Mouse (Mus musculus) testis, adult 2 months (tissue): ENCODE results near the gene D430042O09Rik. TPM values are rescaled to one million over a fixed set of nuclear protein-coding genes. Genes with fewer than 3 reads are reported as not detected.

Experiments
- H3K27ac ChIP-seq: fragments of 200-500 bp; 2 replicates; pipeline ENCODE4 v1.5.1; 2012; ENCODE audit warnings: low read depth, low read length; ENCODE audit not compliant: control insufficient read depth, insufficient read depth
- H3K27me3 ChIP-seq: fragments of 200-500 bp; 2 replicates; pipeline ENCODE4 v1.6.1; 2012; ENCODE audit warnings: mild to moderate bottlenecking, low read length, moderate library complexity; ENCODE audit not compliant: control insufficient read depth, insufficient read depth
- H3K36me3 ChIP-seq: fragments of 200-500 bp; 2 replicates; pipeline ENCODE4 v1.6.1; 2012; ENCODE audit warnings: mild to moderate bottlenecking, low read length; ENCODE audit not compliant: control insufficient read depth, insufficient read depth
- H3K4me1 ChIP-seq: fragments of 200-500 bp; 2 replicates; pipeline ENCODE4 v1.6.1; 2012; ENCODE audit warnings: low read length; ENCODE audit not compliant: control insufficient read depth, insufficient read depth
- H3K4me3 ChIP-seq: fragments of 200-500 bp; 2 replicates; pipeline ENCODE4 v1.5.1; 2012; ENCODE audit warnings: low read depth, mild to moderate bottlenecking, low read length, moderate library complexity, mixed read lengths; ENCODE audit not compliant: control insufficient read depth
- CTCF ChIP-seq: fragments of 200-500 bp; IDR thresholded peaks from 2 replicates; pipeline ENCODE4 v1.5.1; 2012; ENCODE audit warnings: low read depth, mild to moderate bottlenecking, inconsistent platforms, low read length, moderate library complexity; ENCODE audit not compliant: control insufficient read depth, insufficient read depth, insufficient replicate concordance
- POLR2A ChIP-seq: fragments of 200-500 bp; IDR thresholded peaks from 2 replicates; pipeline ENCODE4 v1.6.1; 2012; ENCODE audit warnings: low read depth, mild to moderate bottlenecking, inconsistent platforms, low read length, moderate library complexity; ENCODE audit not compliant: control insufficient read depth
- polyA plus RNA-seq: library from polyadenylated mRNA; depleted of rRNA; stranded (reverse); fragments of >200 nt; gene quantifications from 2 replicates; pipeline ENCODE4 v1.2.3, GENCODE M21; 2012

D430042O09Rik gene
- polyA plus RNA-seq, 1 experiment = 57.7 TPM

DNA sequence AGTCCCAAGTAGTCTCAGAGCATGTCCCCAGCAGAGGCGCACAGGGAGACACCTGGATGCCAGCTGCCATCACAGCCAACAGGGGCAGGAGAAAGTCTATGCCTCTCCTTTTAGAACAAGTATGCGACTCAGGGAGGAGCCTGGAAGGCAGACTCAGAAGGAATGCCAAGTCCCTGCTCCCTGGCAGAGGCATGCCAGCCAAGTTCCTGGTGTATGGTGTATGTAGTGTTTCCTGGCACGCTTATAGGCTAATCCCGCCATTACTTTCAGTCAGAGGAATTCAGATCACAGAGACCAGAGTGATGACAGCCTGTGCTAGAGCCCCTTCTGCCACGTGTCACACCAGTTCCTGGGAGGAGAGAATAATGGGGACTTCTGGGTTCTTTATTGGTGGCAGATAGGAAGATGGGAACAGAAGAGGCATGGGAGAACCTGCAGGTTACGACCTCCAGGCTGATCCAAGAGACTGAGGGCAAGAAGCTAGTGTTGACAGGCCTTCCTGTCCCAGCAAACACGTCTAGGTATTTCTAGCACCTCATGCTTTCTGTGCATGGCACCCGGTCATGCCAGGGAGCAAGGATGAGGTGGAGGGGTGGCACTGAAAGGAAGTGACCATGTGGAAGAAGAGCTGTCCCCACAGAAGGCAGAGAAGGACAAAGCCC, 139.3 kb downstream of the D430042O09Rik start:
- Histone ChIP-seq H3K27me3 (no peaks in the 10 kb centered on the region), H3K36me3 (no peaks in the 10 kb centered on the region; the same call in 1 of the 2 replicates), H3K27ac (no peak overlapping the region), H3K4me3 (no peak overlapping the region; the same call in 1 of the 2 replicates), H3K4me1 (no peaks in the 10 kb centered on the region)
- TF ChIP-seq POLR2A (no peak), CTCF (no peak)

DNA sequence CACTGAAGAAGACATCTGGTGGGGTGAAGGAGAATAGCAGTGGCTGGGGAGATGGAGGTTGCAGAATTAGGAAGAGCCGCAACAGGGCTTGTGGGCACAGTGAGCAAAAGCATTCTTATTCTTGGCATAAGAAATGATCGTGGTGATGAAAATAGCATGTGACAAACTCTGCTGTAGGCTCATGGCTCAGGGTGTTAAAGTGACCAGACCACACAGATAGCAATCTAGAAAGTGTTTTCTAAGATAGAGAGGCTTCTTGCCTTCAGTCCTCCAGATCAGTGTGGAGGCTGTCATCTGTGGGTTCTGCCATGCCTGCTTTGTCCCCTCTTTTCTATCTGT, 139.8 kb downstream of the D430042O09Rik start:
- H3K27ac ChIP-seq = no peak overlapping the region
- no peak overlapping the region for H3K4me3 ChIP-seq
- H3K4me1 ChIP-seq = no peaks in the 10 kb centered on the region
- TF ChIP-seq POLR2A = no peak
- H3K36me3 ChIP-seq = no peaks in the 10 kb centered on the region; the same call in 1 of the 2 replicates
- no peaks in the 10 kb centered on the region for H3K27me3 ChIP-seq

DNA sequence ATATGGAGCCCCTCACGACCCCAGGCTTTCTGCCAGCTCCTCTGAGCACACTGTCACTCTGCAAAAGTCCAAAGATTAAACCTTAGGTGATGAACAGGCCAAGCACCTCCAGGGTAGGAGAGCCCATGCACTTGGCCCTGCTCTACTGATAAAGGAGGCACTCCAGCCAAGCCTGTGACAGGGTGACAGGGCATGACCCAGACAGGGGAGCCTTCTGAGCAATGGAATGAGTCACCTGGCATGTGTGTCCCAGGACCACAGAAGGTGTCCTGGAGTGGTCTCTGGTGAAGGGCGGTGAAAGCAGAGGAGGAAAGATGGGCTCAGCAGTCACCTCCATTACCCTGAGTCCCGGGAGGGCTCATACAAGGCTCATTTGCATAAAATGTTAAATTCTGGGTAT, 151.9 kb downstream of the D430042O09Rik start:
- TF ChIP-seq CTCF (no peak), POLR2A (no peak)
- Histone ChIP-seq H3K4me1 (no peaks in the 10 kb centered on the region; the same call in 1 of the 2 replicates), H3K27me3 (no peaks in the 10 kb centered on the region), H3K36me3 (no peaks in the 10 kb centered on the region; the same call in 1 of the 2 replicates), H3K27ac (no peak overlapping the region), H3K4me3 (no peak overlapping the region)

DNA sequence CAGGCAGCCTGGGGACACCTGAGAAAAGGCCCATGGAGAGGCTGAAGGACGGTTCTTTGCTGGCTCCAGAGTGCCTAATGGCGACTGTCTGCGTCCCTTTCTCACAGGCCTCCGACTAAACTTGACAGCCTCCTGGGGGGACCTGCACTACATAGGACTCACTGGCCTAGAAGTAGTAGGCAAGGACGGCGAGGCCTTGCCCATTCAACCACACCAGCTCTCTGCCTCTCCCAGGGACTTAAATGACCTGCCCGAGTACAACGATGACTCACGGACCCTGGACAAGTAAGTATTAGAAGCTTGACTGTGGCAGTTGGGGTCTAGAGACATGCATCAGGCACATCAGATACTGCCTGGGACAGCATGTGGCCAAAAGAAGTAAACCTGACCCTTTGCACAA, 152.7 kb downstream of the D430042O09Rik start:
- TF ChIP-seq POLR2A (no peak), CTCF (no peak)

DNA sequence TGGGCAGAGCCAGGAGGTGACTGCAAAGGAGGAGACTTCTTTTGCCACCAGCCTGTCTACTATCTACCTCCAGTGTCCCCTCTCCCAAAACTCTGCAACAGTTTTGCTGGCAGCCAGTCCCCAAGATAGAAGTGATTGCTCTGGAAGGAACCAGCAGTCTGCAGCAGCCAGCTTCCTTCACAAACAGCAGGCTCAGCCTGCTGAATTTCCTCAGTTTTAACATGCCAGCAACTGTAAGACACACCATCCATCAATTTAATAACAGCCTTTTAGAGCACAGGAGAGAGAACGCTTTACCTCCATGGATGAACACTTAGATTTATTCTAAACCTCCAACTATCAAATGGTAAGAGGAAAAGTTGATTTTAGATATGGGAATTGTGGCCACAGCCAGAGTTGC, 156.3 kb downstream of the D430042O09Rik start:
- Histone ChIP-seq H3K27ac (no peak overlapping the region), H3K4me1 (no peaks in the 10 kb centered on the region), H3K36me3 (no peaks in the 10 kb centered on the region; the same call in none of the 2 replicates), H3K27me3 (no peaks in the 10 kb centered on the region), H3K4me3 (no peak overlapping the region)
- no peak for TF ChIP-seq CTCF
- TF ChIP-seq POLR2A = no peak

More for the DNA sequence above, 152.7 kb downstream of the D430042O09Rik start:
- no peak overlapping the region for H3K4me3 ChIP-seq
- no peaks in the 10 kb centered on the region; the same call in 1 of the 2 replicates for H3K36me3 ChIP-seq
- H3K27ac ChIP-seq = no peak overlapping the region
- no peaks in the 10 kb centered on the region for H3K27me3 ChIP-seq
- H3K4me1 ChIP-seq = no peaks in the 10 kb centered on the region

DNA sequence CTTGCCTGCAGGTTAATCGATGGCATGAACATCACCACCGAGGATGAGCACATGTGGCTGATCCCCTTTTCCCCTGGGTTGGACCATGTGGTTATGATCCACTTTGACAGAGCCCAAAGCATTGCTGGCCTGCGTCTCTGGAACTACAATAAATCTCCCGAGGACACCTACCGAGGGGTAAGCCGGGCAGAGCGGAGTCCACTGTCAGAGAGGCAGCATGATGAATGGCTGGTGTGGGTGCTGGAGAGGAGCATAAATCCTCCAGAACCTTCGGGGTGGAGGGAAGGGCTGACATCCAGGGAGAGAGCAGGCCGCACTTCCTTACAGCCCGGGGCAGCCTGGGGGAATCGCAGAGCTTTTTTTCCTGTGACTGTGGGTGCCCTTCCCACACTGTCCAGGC, 157.5 kb downstream of the D430042O09Rik start:
- H3K4me1 ChIP-seq = no peaks in the 10 kb centered on the region
- H3K4me3 ChIP-seq = no peak overlapping the region
- H3K27ac ChIP-seq = no peak overlapping the region
- no peaks in the 10 kb centered on the region for H3K27me3 ChIP-seq
- H3K36me3 ChIP-seq = no peaks in the 10 kb centered on the region; the same call in none of the 2 replicates
- TF ChIP-seq CTCF = no peak
- no peak for TF ChIP-seq POLR2A

DNA sequence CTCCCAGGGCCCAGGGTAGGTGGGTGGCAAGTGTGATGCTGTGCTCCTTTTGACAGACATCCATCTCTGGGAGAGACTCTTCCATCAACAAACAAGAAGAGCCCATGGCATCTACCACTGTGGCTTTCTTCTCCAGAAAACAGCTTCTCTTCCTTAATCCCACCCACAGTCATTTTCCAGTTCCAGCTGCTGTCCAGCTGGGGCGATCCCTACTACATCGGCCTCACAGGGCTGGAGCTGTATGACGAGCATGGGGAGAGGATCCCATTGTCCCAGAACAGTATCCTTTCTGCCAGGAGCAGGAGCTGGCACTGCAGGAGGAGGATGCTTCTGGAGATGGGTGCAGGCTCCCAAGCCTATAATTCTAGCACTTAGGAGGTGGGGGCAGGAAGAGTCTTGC, 160.9 kb downstream of the D430042O09Rik start:
- Histone ChIP-seq H3K4me1 (no peaks in the 10 kb centered on the region), H3K36me3 (no peaks in the 10 kb centered on the region; the same call in 1 of the 2 replicates), H3K27me3 (no peaks in the 10 kb centered on the region), H3K27ac (no peak overlapping the region), H3K4me3 (no peak overlapping the region)
- TF ChIP-seq CTCF (no peak), POLR2A (no peak)

DNA sequence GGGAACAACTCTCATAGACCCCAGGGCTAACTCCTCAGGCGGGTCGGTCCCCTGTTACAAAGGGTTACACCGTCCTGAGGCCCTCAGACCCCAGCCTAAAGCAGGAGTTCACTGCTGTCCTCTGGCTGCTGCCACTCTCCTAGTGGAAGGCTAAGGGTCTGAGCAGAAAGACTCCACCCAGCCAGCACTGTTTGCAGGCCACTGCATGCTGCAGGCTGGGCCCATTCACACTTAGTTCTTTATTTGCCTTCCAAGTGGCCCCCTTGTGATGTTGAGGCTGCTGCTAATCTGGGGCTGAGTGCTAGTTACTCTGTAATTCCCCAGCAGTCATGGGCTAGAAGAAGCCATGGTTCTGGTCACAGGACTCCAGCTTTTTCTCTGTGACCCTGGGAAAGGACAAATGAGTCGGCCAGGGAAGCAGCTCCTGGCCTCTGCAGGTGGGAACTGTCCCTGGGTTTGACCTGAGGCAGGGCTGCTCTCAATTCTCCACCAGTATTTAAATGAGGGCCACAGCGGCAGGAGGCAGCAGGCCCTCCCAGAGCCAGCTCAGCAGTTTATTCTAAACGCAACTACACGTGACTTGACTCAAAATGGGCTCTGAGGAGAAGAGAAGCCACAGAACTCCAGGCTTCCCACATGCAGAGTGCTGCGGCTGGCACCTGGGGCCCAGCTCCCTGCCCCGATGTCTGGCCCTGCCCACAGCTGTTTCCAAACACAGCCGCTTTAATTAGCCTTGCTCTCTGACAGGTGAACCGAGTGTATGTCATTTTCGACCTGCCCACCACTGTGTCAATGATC, 163.9 kb downstream of the D430042O09Rik start:
- TF ChIP-seq POLR2A (no peak), CTCF (no peak)
- no peak overlapping the region for H3K4me3 ChIP-seq
- H3K27me3 ChIP-seq = no peaks in the 10 kb centered on the region
- no peaks in the 10 kb centered on the region for H3K4me1 ChIP-seq
- no peaks in the 10 kb centered on the region; the same call in 1 of the 2 replicates for H3K36me3 ChIP-seq
- no peak overlapping the region for H3K27ac ChIP-seq
